Mouse (Mus musculus): ENCODE measurements around the gene Matn4.

Gene Matn4

GRCm38 (mm10) chr2:164414581-164414980 is 9.6 kb upstream of the Matn4 start:
- DNase-seq (ENCODE audit: low spot score), result no peak

DNA sequence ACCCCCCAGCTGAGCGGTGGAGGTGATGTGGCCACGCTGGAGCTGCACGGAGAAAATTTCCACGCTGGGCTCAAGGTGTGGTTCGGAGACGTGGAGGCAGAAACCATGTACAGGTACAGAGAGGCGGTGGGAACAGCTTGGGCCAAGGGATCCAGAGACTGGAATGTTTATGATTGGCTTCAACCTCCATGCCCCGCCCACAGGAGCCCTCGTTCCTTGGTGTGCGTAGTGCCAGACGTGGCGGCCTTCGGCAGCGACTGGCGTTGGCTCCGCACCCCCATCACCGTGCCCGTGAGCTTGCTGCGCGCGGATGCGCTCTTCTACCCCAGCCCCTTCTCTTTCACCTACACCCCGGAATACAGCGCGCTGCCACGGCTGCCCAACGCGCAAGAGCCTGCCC is 9.2 kb upstream of the Matn4 start:
- no peak for DNase-seq (ENCODE audit: low spot score)

DNA sequence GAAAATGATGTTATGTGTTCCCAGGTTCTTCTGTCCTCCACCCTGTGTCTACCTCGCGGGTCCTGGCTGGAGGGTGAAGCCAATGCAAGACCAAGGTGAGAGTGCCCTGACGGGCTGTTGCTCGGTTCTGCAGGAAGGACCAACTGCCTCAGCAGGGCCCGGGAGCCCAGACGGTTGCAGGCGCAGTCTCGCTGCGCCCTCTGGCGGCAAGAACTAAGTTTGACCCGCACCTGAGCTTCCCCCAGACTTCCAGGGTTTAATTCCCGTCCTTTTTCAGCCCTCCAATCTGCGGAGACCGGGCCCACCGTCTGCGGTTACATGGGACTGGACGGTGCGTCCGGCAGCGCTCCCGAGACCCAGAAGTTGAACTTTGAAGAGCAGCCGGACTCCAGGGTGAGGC is 2.7 kb upstream of the Matn4 start:
- no peak for DNase-seq (ENCODE audit: low spot score)

- no peak for DNase-seq (ENCODE audit: low spot score)
Observed at GRCm38 (mm10) chr2:164405519-164405918, 559 bp upstream of the Matn4 start.

- no peak for DNase-seq (ENCODE audit: low spot score)
Observed at GRCm38 (mm10) chr2:164404082-164404990, 624 bp downstream of the Matn4 start.

DNA sequence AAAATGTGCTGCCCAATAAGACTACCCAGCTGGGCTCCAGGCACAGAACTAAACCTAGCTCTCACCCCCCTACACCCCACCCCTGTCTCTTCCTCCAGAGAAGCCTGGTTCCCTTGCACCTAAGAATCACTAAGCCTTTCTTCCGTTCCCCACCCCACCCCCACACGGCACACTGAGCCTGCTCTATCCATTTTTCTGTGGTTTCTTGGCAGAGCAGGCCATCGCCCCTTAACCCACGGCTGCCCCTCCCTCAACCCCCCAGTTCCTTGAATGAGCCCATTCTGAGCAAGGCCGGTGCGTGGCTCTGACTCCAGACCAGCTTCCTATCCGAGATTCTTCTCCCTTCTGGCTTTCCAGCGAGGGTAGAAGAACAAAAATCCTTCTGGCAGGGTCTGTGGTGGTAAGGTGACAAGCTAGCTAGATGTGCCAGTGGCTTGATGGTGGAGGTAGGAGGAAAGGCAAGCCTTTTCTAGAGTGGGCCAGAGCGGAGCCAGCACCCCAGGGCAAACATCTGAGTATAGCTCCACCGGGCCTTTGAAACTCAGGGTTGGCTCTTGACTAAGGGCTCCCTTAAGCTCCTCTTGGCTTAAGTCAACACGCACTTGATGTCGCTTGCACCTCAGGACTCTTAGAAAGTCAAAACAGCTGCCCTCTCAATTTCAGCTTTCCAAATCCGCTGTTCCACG is 1.4 kb downstream of the Matn4 start:
- DNase-seq (ENCODE audit: low spot score), result no peak

GRCm38 (mm10) chr2:164402906-164403305 is 2.1 kb downstream of the Matn4 start, which contains the start of gene Rbpjl:
Gene Rbpjl, plus strand, starts transcription at chr2:164403141.
- DNase-seq (ENCODE audit: low spot score), result peak; percentile 51

GRCm38 (mm10) chr2:164396911-164397310 is 8.0 kb downstream of the Matn4 start:
- DNase-seq (ENCODE audit: low spot score), result no peak

- no peak for DNase-seq (ENCODE audit: low spot score)
Observed at GRCm38 (mm10) chr2:164396076-164396475, 8.9 kb downstream of the Matn4 start.

GRCm38 (mm10) chr2:164393126-164393525 is 11.8 kb downstream of the Matn4 start:
- no peak for DNase-seq (ENCODE audit: low spot score)

DNA sequence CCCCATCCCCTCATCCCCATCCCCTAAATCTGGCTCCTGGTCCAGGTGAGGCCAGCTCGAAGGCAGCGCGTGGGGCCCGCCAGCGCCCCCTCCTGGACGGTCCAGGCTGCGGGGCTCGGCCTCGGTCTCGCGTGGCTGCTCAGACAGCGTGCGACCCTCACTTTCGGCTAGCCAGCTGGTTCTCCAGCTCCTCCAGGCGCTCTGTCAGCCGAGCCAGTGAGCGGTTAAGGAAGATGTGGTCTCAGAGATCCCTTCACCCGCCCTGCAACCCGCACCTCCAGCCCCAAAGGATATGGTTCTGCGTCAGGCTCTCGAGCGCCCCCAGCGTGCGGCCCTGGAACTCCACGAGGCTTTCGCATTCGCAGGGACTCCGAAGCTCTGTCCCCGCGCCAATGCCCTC is 15.5 kb downstream of the Matn4 start:
- peak; percentile 64 for DNase-seq (ENCODE audit: low spot score)

- DNase-seq (ENCODE audit: low spot score), result no peak
Observed at GRCm38 (mm10) chr2:164389020-164389419, 15.9 kb downstream of the Matn4 start, which contains the start of gene Slpi. Gene Slpi, minus strand, starts transcription at chr2:164389095.

DNA sequence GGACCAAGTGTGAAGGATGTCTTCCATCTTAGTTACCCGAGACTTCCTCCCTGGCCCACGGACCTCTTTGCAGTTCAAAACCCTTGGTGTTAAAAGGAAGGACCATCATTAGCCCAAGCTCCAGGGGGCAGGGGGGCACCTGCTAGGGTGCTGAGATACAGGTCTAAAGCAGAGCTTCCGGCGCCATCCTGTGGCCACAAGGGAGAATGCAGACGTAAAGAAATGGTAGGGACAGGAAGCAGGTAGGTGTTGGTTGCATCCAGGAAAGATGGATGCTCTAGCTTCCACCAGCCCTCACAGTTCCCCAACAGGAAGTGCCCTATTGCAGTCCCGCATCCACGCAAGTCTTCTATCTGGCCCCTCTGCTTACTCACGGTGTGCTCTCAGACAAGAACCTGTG is 18.0 kb downstream of the Matn4 start:
- no peak for DNase-seq (ENCODE audit: low spot score)

DNA sequence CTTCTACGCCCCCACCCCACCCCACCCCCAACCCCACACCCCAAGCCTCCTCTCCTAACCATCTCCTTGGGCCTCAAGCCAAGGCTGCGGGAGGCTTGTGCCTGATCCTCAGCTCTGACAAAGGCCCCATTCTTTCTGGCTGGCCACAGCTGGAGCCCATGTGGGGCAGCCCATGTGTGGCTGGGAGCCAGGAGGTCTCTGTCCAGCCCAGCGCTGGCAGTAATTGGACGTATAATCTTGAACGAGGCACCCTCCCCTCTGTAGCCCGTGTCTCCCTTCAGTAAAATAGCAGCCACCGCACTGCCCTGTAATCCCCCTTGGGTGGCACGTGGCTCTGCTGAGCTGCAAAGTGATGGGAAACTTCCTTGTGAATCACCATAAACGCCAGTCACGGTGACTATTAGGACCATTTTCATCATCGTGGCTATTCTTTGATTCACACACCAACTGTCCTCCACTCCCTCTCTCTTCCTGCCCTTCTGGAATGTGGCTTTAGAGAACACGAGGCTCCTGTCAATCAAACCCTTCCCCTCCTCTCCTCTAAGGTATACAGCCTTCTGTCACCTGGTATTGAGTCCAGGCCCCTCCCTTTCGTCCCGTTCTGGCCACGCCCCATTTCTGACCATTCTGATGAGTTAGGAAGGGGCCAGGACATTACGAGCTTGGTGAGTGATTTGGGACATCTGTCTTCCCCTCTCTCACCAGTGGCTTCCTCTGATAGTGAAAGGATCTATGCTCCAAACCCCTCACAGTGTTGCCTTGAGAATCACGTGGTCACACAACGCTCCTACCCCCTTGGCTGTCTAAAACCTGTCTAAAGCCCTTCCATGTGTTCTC is 18.8 kb downstream of the Matn4 start:
- DNase-seq (ENCODE audit: low spot score), result no peak

- no peak for DNase-seq (ENCODE audit: low spot score)
Observed at GRCm38 (mm10) chr2:164383656-164384399, 21.1 kb downstream of the Matn4 start.

DNA sequence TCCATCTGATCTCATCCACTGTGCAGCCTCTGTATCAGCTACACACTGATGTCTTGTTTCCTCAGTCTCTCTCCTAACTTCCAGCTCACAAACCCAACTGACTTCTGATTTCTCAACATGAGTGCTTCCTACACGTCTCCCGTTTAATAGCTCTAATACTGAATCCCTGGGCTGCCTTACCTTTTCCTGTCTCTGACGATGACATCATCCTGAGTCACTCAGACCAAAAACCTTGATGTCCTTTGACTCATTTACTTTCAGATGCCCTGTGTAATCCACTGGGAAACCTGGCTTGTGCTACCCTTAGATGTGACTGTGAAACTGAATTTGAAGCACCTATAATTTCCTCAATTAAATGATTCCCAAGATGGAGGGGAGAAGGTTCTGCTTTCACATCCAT is 22.0 kb downstream of the Matn4 start:
- DNase-seq (ENCODE audit: low spot score), result no peak

DNA sequence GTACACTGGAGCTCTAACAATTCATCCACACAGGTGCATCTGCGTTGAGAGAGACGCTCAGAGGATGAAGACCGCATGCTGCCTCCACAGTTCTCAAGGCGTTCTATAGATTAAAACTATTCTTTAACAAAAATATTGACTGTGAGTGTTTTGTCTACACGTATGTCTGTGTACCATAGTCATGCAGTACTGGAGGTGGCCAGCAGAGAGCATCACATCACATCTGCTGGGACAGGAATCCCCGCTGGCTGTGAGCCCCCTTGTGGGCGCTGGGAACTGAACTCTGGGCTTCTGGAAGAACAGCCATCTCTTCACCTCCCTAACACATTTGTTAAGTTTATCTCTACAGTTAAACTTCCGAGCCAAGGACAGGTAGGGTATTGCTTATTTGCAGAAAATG is 23.2 kb downstream of the Matn4 start:
- no peak for DNase-seq (ENCODE audit: low spot score)

GRCm38 (mm10) chr2:164377478-164378426 is 27.2 kb downstream of the Matn4 start:
- no peak for DNase-seq (ENCODE audit: low spot score)

- DNase-seq (ENCODE audit: low spot score), result no peak
Observed at GRCm38 (mm10) chr2:164373187-164373586, 31.8 kb downstream of the Matn4 start.

- DNase-seq (ENCODE audit: low spot score), result no peak
Observed at GRCm38 (mm10) chr2:164372408-164373053, 32.4 kb downstream of the Matn4 start.

Data from yolk sac, embryonic 10.5 days (tissue).